Mouse (Mus musculus): ENCODE measurements at regions not wholly inside any gene's neighbourhood (a gene's known extent, or its start where the extent isn't known, plus 50 kb on each side); places are given as distances from the start of the nearest gene placed in this dataset.

GRCm38 (mm10) chr9:85096520-85096919 is 216.1 kb upstream of the Gm11114 start:
- TF ChIP-seq CTCF (IDR thresholded peaks at IDR 0.05; ENCODE audit: low read depth) (no peak), EP300 (IDR thresholded peaks at IDR 0.05; ENCODE audit: low read depth) (no peak)

All from liver, postnatal 0 days (tissue).